Mouse (Mus musculus) intestine, embryonic 16.5 days (tissue): ENCODE results near the gene Mal. TPM values are rescaled to one million over a fixed set of nuclear protein-coding genes. Genes with fewer than 3 reads are reported as not detected.

Source experiments
- ATAC-seq: fragments of 200-750 bp; cut with Nextera tagmentation; 2 replicates; pipeline ENCODE4 v1.8.0; 2017; ENCODE audit warnings: moderate TSS enrichment, moderate library complexity
- H3K27ac ChIP-seq: fragments of 300-500 bp; sonication (generic); 2 replicates; pipeline ENCODE4 v1.5.1; 2014; ENCODE audit warnings: mild to moderate bottlenecking, low read length
- H3K27me3 ChIP-seq: fragments of 300-500 bp; sonication (generic); replicated peaks from 2 replicates; pipeline ENCODE4 v1.6.1; 2014; ENCODE audit warnings: low read length, control low read depth, mixed read lengths; ENCODE audit not compliant: control insufficient read depth, insufficient read depth
- H3K36me3 ChIP-seq: fragments of 300-500 bp; sonication (generic); 2 replicates; pipeline ENCODE4 v1.6.1; 2014; ENCODE audit warnings: low read length, control low read depth; ENCODE audit not compliant: control insufficient read depth, insufficient read depth
- H3K4me1 ChIP-seq: fragments of 300-500 bp; sonication (generic); 2 replicates; pipeline ENCODE4 v1.6.1; 2014; ENCODE audit warnings: low read length, control low read depth, mixed read lengths; ENCODE audit not compliant: control insufficient read depth, insufficient read depth
- H3K4me2 ChIP-seq: fragments of 300-500 bp; sonication (generic); 2 replicates; pipeline ENCODE4 v1.6.1; 2014; ENCODE audit warnings: low read depth, low read length, control low read depth
- H3K4me3 ChIP-seq: fragments of 300-500 bp; sonication (generic); 2 replicates; pipeline ENCODE4 v1.5.1; 2014; ENCODE audit warnings: mild to moderate bottlenecking, low read length
- H3K9ac ChIP-seq: fragments of 300-500 bp; sonication (generic); 2 replicates; pipeline ENCODE4 v1.6.1; 2014; ENCODE audit warnings: low read depth, low read length
- H3K9me3 ChIP-seq: fragments of 300-500 bp; sonication (generic); 2 replicates; pipeline ENCODE4 v1.6.1; 2016; ENCODE audit warnings: low read length, control low read depth; ENCODE audit not compliant: control insufficient read depth
- WGBS: fragments of 180-500 bp; shearing (Covaris S2); extraction: QIAGEN DNeasy Blood & Tissue Kit; methylation state at CpG from one replicate; pipeline ENCODE4 v1.1.7; 2014; 5-methylcytosine and 5-hydroxymethylcytosine counted together
- polyA plus RNA-seq: library from polyadenylated mRNA; unstranded; fragments of >200 nt; fragmentation: Nextera tagmentation; extraction: Ambion mirVana; gene quantifications from 2 replicates; pipeline ENCODE4 v1.2.1, GENCODE M21; 2015

The Mal gene
- polyA plus RNA-seq, 1 experiment from 2014 or later: 1.3 TPM

DNA sequence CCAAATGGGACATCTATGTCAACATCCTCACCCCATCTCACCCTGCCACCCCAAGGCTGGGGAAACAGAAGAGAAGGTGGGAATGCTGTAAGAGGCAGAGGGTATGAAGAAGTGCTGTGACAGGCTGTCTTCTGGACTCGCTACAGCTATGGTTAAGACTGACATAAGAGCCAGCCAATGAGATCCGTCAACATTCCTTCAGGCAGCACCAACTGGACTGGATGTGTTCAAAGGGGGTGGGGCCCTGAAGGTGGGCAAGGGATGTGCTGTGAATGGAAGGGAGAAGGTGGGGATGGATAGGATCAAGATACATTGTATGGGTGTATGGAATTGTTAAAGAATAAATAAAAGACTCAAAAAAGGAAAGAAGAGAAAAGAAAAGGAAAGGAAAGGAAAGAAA is 23.9 kb downstream of the Mal start:
- H3K9me3 ChIP-seq: no peaks in the 10 kb centered on the region
- no peak for ATAC-seq
- H3K9ac ChIP-seq: no peak overlapping the region
- H3K27me3 ChIP-seq: no peaks in the 10 kb centered on the region
- WGBS: 56% methylated on average over 2 of the region's 2 CpGs
- H3K4me3 ChIP-seq: no peak overlapping the region
- no peaks in the 10 kb centered on the region for H3K4me1 ChIP-seq
- H3K36me3 ChIP-seq: no peaks in the 10 kb centered on the region
- no peak overlapping the region for H3K4me2 ChIP-seq
- no peak overlapping the region for H3K27ac ChIP-seq

DNA sequence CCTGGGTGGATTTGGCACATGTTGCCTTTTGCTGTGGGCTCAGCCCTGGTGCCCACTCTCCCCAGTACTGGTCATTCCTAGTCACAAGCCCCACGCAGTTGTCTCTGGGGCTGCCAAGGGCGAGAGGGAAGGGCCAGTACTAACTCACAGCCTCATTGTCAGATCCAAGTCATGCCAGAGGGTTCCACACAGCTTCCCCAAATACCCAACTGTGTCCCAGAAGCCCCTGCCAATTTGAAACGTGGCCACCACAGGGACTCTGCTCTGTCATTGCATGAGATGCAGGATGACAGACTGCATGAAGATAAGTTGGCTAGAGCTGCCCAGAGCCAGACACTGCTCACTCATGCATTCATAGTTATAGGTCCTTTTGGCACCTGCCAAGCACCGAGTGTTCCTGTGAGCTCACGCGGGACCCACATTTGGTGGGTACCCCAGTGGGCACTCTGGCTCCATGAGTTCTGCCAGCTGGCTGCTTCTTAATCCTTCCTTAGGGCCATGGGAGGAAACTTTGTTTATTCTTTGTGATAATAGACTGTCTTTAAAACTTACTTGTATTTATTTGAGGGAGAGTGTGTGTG is 28.4 kb downstream of the Mal start:
- H3K4me1 ChIP-seq: no peaks in the 10 kb centered on the region
- no peak overlapping the region for H3K4me2 ChIP-seq
- no peaks in the 10 kb centered on the region for H3K36me3 ChIP-seq
- no peak overlapping the region for H3K4me3 ChIP-seq
- WGBS: 76% methylated on average over 6 of the region's 6 CpGs
- H3K9ac ChIP-seq: no peak overlapping the region
- H3K27ac ChIP-seq: no peak overlapping the region
- H3K27me3 ChIP-seq: no peaks in the 10 kb centered on the region
- H3K9me3 ChIP-seq: no peaks in the 10 kb centered on the region
- ATAC-seq: no peak

DNA sequence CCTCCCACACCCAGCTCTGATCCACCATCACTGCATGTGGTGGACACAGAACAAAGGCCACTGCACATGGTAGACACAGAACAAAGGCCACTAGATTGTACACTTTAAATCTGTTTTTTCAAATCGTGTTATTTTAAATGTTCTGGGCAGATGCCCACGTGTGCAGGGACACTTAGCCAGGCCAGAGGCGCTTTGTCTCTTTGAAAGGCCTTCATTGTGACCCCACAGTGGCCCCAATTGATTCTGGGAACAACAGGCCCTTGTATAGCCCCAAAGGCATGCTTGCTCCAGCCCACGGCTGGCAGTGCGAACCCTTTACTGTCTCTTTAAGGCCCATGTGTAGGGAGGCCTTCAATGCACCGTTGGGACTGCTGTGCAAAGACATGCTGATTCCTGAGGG is 29.1 kb downstream of the Mal start:
- Histone ChIP-seq H3K36me3 (no peaks in the 10 kb centered on the region), H3K9ac (no peak overlapping the region), H3K9me3 (no peaks in the 10 kb centered on the region), H3K4me2 (no peak overlapping the region), H3K27me3 (no peaks in the 10 kb centered on the region), H3K4me3 (no peak overlapping the region), H3K4me1 (no peaks in the 10 kb centered on the region), H3K27ac (no peak overlapping the region)
- no peak for ATAC-seq
- 67% methylated on average over 6 of the region's 6 CpGs for WGBS

DNA sequence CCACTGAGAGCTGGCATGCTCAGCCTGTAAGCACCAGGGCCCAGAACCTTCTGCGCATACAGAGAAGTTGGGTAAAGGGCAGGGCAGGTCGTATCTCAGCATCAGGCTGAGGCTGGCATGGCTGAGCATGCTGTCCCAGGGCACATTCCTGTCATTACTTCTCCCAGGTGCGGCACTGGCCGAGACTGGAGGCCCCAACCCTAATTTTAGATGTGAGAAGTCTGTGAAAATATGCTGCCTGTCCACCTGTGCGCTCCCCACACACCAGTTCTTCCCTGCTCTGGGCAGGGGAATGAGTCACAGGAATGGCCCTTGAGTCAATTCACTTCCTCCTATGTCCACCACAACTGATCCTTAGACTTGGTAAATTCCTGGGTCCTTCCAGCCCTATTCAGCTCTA is 30.8 kb downstream of the Mal start:
- Histone ChIP-seq H3K4me1 (no peaks in the 10 kb centered on the region), H3K36me3 (no peaks in the 10 kb centered on the region), H3K27me3 (no peaks in the 10 kb centered on the region), H3K4me3 (no peak overlapping the region), H3K9ac (no peak overlapping the region), H3K9me3 (no peaks in the 10 kb centered on the region), H3K4me2 (no peak overlapping the region), H3K27ac (no peak overlapping the region)
- ATAC-seq: no peak; the same call in 1 of the 2 replicates
- WGBS: 65% methylated on average over 5 of the region's 5 CpGs

DNA sequence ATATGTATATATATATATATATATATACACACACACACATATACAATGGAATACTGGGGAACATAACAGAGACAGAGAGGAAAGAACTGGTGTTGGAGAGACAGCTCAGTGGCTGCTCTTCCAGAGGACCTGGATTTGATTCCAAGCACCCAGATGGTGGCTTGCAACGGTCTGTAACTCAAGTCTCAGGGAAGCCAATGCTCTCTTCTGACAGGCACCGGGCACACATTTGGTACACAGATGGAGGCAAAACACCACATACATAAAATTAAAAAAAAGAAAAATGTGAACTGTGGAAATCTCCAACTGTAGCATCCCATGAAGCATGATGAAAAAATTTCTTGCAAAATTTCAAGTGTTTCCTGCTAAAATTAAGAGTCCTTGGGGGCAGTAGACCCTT is 31.7 kb downstream of the Mal start:
- Histone ChIP-seq H3K4me3 (no peak overlapping the region), H3K9ac (no peak overlapping the region), H3K9me3 (no peaks in the 10 kb centered on the region), H3K27ac (no peak overlapping the region), H3K4me1 (no peaks in the 10 kb centered on the region), H3K4me2 (no peak overlapping the region), H3K27me3 (no peaks in the 10 kb centered on the region), H3K36me3 (no peaks in the 10 kb centered on the region)
- no peak for ATAC-seq
- WGBS: 83% methylated on average over 2 of the region's 2 CpGs

DNA sequence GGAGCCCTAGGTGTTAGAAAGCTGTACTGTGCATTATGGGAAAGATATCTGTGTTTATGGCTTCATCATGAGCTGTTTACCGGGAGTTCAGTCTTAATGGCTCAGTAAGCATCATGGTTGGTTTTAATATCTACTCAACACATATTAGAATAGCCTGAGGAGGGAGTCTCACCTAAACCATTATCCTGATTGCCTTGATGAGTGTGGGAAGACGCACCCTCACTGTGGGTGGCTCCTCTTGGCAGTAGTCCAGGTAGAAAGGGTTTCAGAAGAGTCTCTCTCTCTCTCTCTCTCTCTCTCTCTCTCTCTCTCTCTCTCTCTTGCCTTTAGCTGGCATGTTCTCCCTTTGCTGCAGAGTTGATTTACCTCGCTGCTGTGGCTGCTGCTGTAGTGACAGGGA is 34.4 kb downstream of the Mal start:
- Histone ChIP-seq H3K9me3 (no peaks in the 10 kb centered on the region), H3K36me3 (no peaks in the 10 kb centered on the region), H3K4me2 (no peak overlapping the region), H3K4me3 (no peak overlapping the region), H3K27me3 (no peaks in the 10 kb centered on the region), H3K27ac (no peak overlapping the region), H3K9ac (no peak overlapping the region), H3K4me1 (no peaks in the 10 kb centered on the region)
- WGBS: 42% methylated on average over 3 of the region's 3 CpGs
- ATAC-seq: no peak

DNA sequence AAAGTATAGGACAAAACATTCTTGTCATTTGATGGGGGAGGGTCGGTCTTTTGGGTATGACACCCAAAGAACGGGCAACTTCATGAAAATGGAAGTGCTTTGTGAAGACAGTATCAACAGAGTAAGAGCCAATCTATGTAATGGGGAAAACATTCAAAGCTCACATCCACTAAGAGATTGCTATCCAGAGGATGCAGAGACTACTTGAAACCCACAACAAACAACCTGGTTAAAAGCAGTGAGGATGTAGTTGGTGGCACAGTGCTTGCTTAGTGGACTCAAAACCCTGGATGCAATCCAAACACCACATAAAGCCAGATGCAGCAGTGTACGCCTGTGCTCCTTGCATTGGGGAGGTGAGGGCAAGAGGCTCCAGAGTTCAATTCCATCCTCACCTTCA is 37.2 kb downstream of the Mal start:
- WGBS: 86% methylated on average over 3 of the region's 3 CpGs
- Histone ChIP-seq H3K9me3 (no peaks in the 10 kb centered on the region), H3K4me2 (no peak overlapping the region), H3K4me1 (no peaks in the 10 kb centered on the region), H3K9ac (no peak overlapping the region), H3K36me3 (no peaks in the 10 kb centered on the region), H3K27ac (no peak overlapping the region), H3K4me3 (no peak overlapping the region), H3K27me3 (no peaks in the 10 kb centered on the region)
- ATAC-seq: no peak

DNA sequence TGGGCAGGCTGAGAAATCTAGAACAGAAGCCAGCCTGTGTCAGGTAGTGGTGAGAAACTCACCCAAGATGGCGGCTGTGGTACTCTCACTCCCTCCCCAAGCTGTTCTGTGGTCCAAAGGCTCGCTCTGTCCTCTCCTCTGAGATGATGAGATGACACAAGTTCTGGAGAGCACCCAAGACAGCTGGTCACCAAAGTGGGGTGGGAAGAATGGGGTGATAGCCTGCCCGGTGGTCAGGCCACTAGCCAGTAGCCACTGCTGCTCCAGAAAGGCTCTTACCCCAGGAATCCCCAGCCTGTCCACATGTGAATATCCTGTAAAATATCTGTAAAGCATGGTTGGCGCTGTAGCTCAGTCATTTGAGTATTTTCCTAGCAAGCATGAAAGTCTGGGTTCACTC is 44.2 kb downstream of the Mal start:
- Histone ChIP-seq H3K4me3 (no peak overlapping the region), H3K27me3 (no peaks in the 10 kb centered on the region), H3K27ac (no peak overlapping the region), H3K4me1 (no peaks in the 10 kb centered on the region), H3K4me2 (no peak overlapping the region), H3K9me3 (no peaks in the 10 kb centered on the region), H3K9ac (no peak overlapping the region), H3K36me3 (no peaks in the 10 kb centered on the region)
- no peak for ATAC-seq
- 96% methylated on average over 4 of the region's 4 CpGs for WGBS

DNA sequence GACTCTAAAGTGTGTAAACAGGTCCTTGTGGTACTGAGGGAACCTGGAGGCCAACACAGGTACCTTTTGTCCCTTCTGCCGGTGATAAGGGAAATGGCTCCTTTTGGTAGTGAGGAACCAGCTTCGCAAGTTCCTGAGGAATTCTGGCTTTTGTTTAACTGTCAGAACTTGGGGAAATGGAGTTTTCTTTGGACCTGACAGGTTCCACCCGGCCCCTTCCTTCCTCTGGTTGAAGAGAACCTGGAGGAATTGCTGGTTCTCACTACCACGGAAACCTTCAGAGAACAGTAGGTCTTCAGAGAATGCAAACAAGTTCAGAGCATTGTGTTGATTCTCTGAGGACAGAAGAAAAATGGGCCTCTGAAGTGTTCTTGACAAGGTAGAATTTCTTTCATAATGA is 45.1 kb downstream of the Mal start:
- no peaks in the 10 kb centered on the region for H3K36me3 ChIP-seq
- no peak overlapping the region for H3K9ac ChIP-seq
- no peak overlapping the region for H3K27ac ChIP-seq
- H3K4me1 ChIP-seq: no peaks in the 10 kb centered on the region
- H3K27me3 ChIP-seq: no peaks in the 10 kb centered on the region
- 59% methylated on average over 4 of the region's 4 CpGs for WGBS
- no peak overlapping the region for H3K4me2 ChIP-seq
- ATAC-seq: no peak
- no peak overlapping the region for H3K4me3 ChIP-seq
- no peaks in the 10 kb centered on the region for H3K9me3 ChIP-seq

DNA sequence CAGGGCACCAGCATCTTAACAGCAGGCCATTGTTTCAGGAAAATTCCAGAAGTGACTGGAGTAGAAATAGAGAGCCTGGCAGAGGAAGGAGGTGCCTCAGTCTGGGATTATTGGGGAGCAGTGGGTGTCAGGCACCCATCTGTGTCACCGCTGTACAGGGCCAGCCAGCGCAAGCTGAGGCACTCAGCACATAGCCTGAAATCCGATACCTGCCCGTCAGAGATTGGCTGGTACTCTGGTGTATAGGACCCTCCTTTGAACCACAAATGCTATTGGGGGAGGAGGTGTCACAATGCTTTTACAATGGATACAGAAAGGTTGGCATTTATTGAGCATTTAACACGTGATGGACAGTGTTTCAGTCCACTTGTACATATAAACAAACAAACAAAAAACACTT is 47.5 kb downstream of the Mal start:
- Histone ChIP-seq H3K9ac (no peak overlapping the region), H3K36me3 (peaks cover 7% of the 10 kb centered on the region), H3K27me3 (no peaks in the 10 kb centered on the region), H3K9me3 (no peaks in the 10 kb centered on the region), H3K4me3 (no peak overlapping the region), H3K27ac (no peak overlapping the region), H3K4me2 (no peak overlapping the region), H3K4me1 (no peaks in the 10 kb centered on the region)
- ATAC-seq: no peak
- 16% methylated on average over 5 of the region's 5 CpGs for WGBS
